ENCODE assay signal across 8 mouse cellular contexts in the genomic region with DNA sequence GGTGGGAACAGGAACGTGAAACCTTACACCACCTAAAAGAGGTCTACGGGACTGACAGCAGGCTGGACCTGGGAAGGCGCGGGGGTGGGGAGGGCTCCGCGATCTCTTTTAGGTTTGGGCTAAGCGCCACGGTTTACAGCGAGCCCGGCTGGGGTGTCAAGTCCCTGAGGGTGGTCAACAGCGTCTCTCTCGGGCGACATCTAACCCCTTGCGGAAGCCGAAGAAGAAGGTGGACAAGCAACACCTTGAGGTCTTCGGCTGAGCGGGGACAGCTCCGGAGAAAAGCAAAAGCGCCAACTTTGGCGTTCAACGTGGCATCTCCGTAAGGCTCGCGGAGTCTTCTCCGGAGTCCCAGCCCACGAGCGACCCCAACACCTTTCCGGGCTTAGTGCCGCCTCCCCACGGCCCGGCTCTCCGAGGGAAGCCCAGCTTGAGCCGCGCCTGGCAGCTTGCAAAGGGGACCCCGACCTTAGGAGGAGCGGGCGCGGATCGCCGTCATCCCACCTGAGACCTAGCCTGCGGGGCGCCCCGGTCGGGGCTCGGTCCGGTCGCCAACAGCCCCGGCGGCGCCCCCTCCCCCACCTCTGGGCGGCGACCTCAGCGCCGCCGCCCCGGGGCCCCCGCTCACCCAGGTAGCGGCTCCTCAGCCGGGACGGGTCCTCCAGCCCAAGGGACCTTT. TPM values are rescaled to one million over a fixed set of nuclear protein-coding genes. Genes with fewer than 3 reads are reported as not detected.
DNase-seq lines count a peak whose midpoint lies in the region; ATAC-seq lines count a peak whose summit lies in the region.

No protein-coding gene starts in this region.

- peaks cover 5% of the 10 kb centered on the region; the same call in 1 of the 2 replicates for H3K4me1 ChIP-seq in embryonic facial prominence, embryonic 15.5 days
- peaks cover 3% of the 10 kb centered on the region; the same call in 1 of the 2 replicates for H3K4me1 ChIP-seq in heart, embryonic 11.5 days (ENCODE audit: control insufficient read depth, insufficient read depth, low read length)
- H3K4me1 ChIP-seq in kidney, embryonic 16.5 days (ENCODE audit: insufficient read depth, low read length): peaks cover 18% of the 10 kb centered on the region
- peaks cover 5% of the 10 kb centered on the region; the same call in 1 of the 2 replicates for H3K4me1 ChIP-seq in liver, embryonic 11.5 days (replicated peaks; ENCODE audit: control insufficient read depth, insufficient read depth, low read length)
- 0 out of 2 replicates have a peak, but pooled peaks cover 3% of the 10 kb centered on the region for H3K4me1 ChIP-seq in stomach, embryonic 15.5 days

- DNase-seq in 416B (ENCODE audit: low read depth): peak; percentile 72
- peak; percentile 30 to 41 for DNase-seq in adrenal gland, postnatal 4 days (ENCODE audit: low spot score in 2 of 2)
- DNase-seq in liver, embryonic 11.5 days (ENCODE audit: low spot score): peak; percentile 67
- DNase-seq in naive thymus-derived CD4-positive, alpha-beta T cell, adult 2 months (ENCODE audit: low read depth): peak; percentile 61

- H3K4me2 ChIP-seq in embryonic facial prominence, embryonic 15.5 days (replicated peaks): peak overlapping the region; percentile 77
- peak overlapping the region; percentile 82 for H3K4me2 ChIP-seq in heart, embryonic 11.5 days
- peak overlapping the region; percentile 82 for H3K4me2 ChIP-seq in kidney, embryonic 16.5 days (replicated peaks; ENCODE audit: low read depth, low read length)
- H3K4me2 ChIP-seq in liver, embryonic 11.5 days: peak overlapping the region; percentile 89
- H3K4me2 ChIP-seq in stomach, embryonic 15.5 days: peak overlapping the region; percentile 65

- H3K36me3 ChIP-seq in embryonic facial prominence, embryonic 15.5 days: no peaks in the 10 kb centered on the region
- no peaks in the 10 kb centered on the region for H3K36me3 ChIP-seq in heart, embryonic 11.5 days (ENCODE audit: control insufficient read depth, insufficient read depth, low read length)
- H3K36me3 ChIP-seq in kidney, embryonic 16.5 days (ENCODE audit: insufficient read depth, low read length): no peaks in the 10 kb centered on the region
- no peaks in the 10 kb centered on the region for H3K36me3 ChIP-seq in liver, embryonic 11.5 days (ENCODE audit: control insufficient read depth, insufficient read depth, low read length)
- no peaks in the 10 kb centered on the region for H3K36me3 ChIP-seq in stomach, embryonic 15.5 days

- H3K27me3 ChIP-seq in embryonic facial prominence, embryonic 15.5 days: no peaks in the 10 kb centered on the region
- H3K27me3 ChIP-seq in heart, embryonic 11.5 days (ENCODE audit: control insufficient read depth, insufficient read depth, low read length): no peaks in the 10 kb centered on the region
- no peaks in the 10 kb centered on the region for H3K27me3 ChIP-seq in kidney, embryonic 16.5 days (ENCODE audit: insufficient read depth, low read length)
- no peaks in the 10 kb centered on the region for H3K27me3 ChIP-seq in liver, embryonic 11.5 days (replicated peaks; ENCODE audit: control insufficient read depth, insufficient read depth, low read length)
- no peaks in the 10 kb centered on the region for H3K27me3 ChIP-seq in stomach, embryonic 15.5 days (replicated peaks)

- H3K4me3 ChIP-seq in embryonic facial prominence, embryonic 15.5 days (replicated peaks): peak overlapping the region; percentile 81
- H3K4me3 ChIP-seq in heart, embryonic 11.5 days (ENCODE audit: low read depth, low read length): peak overlapping the region; percentile 97
- H3K4me3 ChIP-seq in kidney, embryonic 16.5 days (ENCODE audit: low read length): peak overlapping the region; percentile 89
- H3K4me3 ChIP-seq in liver, embryonic 11.5 days (ENCODE audit: low read depth, low read length): peak overlapping the region; percentile 88
- peak overlapping the region; percentile 87 for H3K4me3 ChIP-seq in stomach, embryonic 15.5 days (replicated peaks)

- no peak for ATAC-seq in embryonic facial prominence, embryonic 15.5 days (ENCODE audit: insufficient number of reproducible peaks, low FRiP score, low TSS enrichment, low read depth)
- peak; percentile 3; the same call in 1 of the 2 replicates for ATAC-seq in heart, embryonic 11.5 days (replicated peaks; ENCODE audit: insufficient number of reproducible peaks, low FRiP score, low TSS enrichment)
- ATAC-seq in kidney, embryonic 16.5 days (ENCODE audit: low FRiP score, low TSS enrichment): no peak
- ATAC-seq in liver, embryonic 11.5 days (replicated peaks; ENCODE audit: low FRiP score): peak; percentile 10
- no peak for ATAC-seq in stomach, embryonic 15.5 days (ENCODE audit: insufficient read depth, low FRiP score, low read depth)

- under 1% methylated on average over 60 of the region's 60 CpGs for WGBS in embryonic facial prominence, embryonic 15.5 days
- WGBS in heart, embryonic 11.5 days (ENCODE audit: insufficient replicate concordance): 1% methylated on average over 47 of the region's 60 CpGs
- under 1% methylated on average over 55 of the region's 60 CpGs for WGBS in kidney, embryonic 16.5 days
- WGBS in liver, embryonic 11.5 days: under 1% methylated on average over 59 of the region's 60 CpGs
- WGBS in stomach, embryonic 15.5 days: under 1% methylated on average over 59 of the region's 60 CpGs

- peak overlapping the region; percentile 81 for H3K9ac ChIP-seq in embryonic facial prominence, embryonic 15.5 days
- peak overlapping the region; percentile 87 for H3K9ac ChIP-seq in heart, embryonic 11.5 days (ENCODE audit: low read depth, low read length)
- peak overlapping the region; percentile 93 for H3K9ac ChIP-seq in kidney, embryonic 16.5 days (replicated peaks; ENCODE audit: low read length)
- H3K9ac ChIP-seq in liver, embryonic 11.5 days (ENCODE audit: low read depth, low read length): peak overlapping the region; percentile 94
- peak overlapping the region; percentile 82 for H3K9ac ChIP-seq in stomach, embryonic 15.5 days

- H3K27ac ChIP-seq in embryonic facial prominence, embryonic 15.5 days (replicated peaks): peak overlapping the region; percentile 97
- H3K27ac ChIP-seq in heart, embryonic 11.5 days (ENCODE audit: low read depth, low read length): peak overlapping the region; percentile 97
- H3K27ac ChIP-seq in kidney, embryonic 16.5 days (ENCODE audit: low read length): peak overlapping the region; percentile 99
- H3K27ac ChIP-seq in liver, embryonic 11.5 days (ENCODE audit: low read depth, low read length): peak overlapping the region; percentile 94
- H3K27ac ChIP-seq in stomach, embryonic 15.5 days: peak overlapping the region; percentile 98

- no peaks in the 10 kb centered on the region for H3K9me3 ChIP-seq in embryonic facial prominence, embryonic 15.5 days (replicated peaks)
- no peaks in the 10 kb centered on the region for H3K9me3 ChIP-seq in heart, embryonic 11.5 days (replicated peaks; ENCODE audit: control insufficient read depth, low read length)
- H3K9me3 ChIP-seq in kidney, embryonic 16.5 days (ENCODE audit: low read length): no peaks in the 10 kb centered on the region
- H3K9me3 ChIP-seq in liver, embryonic 11.5 days (ENCODE audit: control insufficient read depth, low read length): no peaks in the 10 kb centered on the region
- no peaks in the 10 kb centered on the region for H3K9me3 ChIP-seq in stomach, embryonic 15.5 days

RNA-seq across cellular contexts. Expression of gene Dcaf6, which starts 0.6 kb away (rescaled TPM):
- 10 to 100 TPM; 40.9 to 42.9 TPM for total RNA-seq in adrenal gland, postnatal 4 days (2021)
- 17.8 and 19.8 TPM in 2 replicates for polyA plus RNA-seq in embryonic facial prominence, embryonic 15.5 days (2015; fragmentation: Nextera tagmentation; extraction: Ambion mirVana)
- polyA plus RNA-seq in heart, embryonic 11.5 days (2014; fragmentation: Nextera tagmentation; extraction: Ambion mirVana): 18.9 and 19.6 TPM in 2 replicates
- polyA plus RNA-seq in kidney, embryonic 16.5 days (2015; fragmentation: Nextera tagmentation; extraction: Ambion mirVana): 19.4 and 21.1 TPM in 2 replicates
- 15.9 and 18.0 TPM in 2 replicates for polyA plus RNA-seq in liver, embryonic 11.5 days (2014; fragmentation: Nextera tagmentation; extraction: Ambion mirVana)
- polyA plus RNA-seq in stomach, embryonic 15.5 days (2015; fragmentation: Nextera tagmentation; extraction: Ambion mirVana): 16.1 and 17.2 TPM in 2 replicates

RNA-seq across cellular contexts. Expression of gene Mpc2, which starts 0.8 kb away (rescaled TPM):
- 100 to 1,000 TPM; 113 to 122 TPM for total RNA-seq in adrenal gland, postnatal 4 days (2021)
- polyA plus RNA-seq in embryonic facial prominence, embryonic 15.5 days (2015; fragmentation: Nextera tagmentation; extraction: Ambion mirVana): 146 and 151 TPM in 2 replicates
- 212 and 216 TPM in 2 replicates for polyA plus RNA-seq in heart, embryonic 11.5 days (2014; fragmentation: Nextera tagmentation; extraction: Ambion mirVana)
- polyA plus RNA-seq in kidney, embryonic 16.5 days (2015; fragmentation: Nextera tagmentation; extraction: Ambion mirVana): 309 and 320 TPM in 2 replicates
- 187 and 198 TPM in 2 replicates for polyA plus RNA-seq in liver, embryonic 11.5 days (2014; fragmentation: Nextera tagmentation; extraction: Ambion mirVana)
- 157 and 159 TPM in 2 replicates for polyA plus RNA-seq in stomach, embryonic 15.5 days (2015; fragmentation: Nextera tagmentation; extraction: Ambion mirVana)

RNA-seq across cellular contexts. Expression of gene Adcy10, which starts 25.3 kb away (rescaled TPM):
- under 1 TPM; 0.28 to 0.42 TPM for total RNA-seq in adrenal gland, postnatal 4 days (2021)
- polyA plus RNA-seq in embryonic facial prominence, embryonic 15.5 days (2015; fragmentation: Nextera tagmentation; extraction: Ambion mirVana): not detected in 2 replicates
- not detected in 2 replicates for polyA plus RNA-seq in heart, embryonic 11.5 days (2014; fragmentation: Nextera tagmentation; extraction: Ambion mirVana)
- 0.06 and 0.39 TPM in 2 replicates for polyA plus RNA-seq in kidney, embryonic 16.5 days (2015; fragmentation: Nextera tagmentation; extraction: Ambion mirVana)
- 0.04 and 0.23 TPM in 2 replicates for polyA plus RNA-seq in liver, embryonic 11.5 days (2014; fragmentation: Nextera tagmentation; extraction: Ambion mirVana)
- polyA plus RNA-seq in stomach, embryonic 15.5 days (2015; fragmentation: Nextera tagmentation; extraction: Ambion mirVana): not detected in 2 replicates

Comparison
In these comparisons a context has a peak if more than half of its experiments do, and no peak if none do; other contexts are left out.
1. ATAC-seq: peak in heart, embryonic 11.5 days (single experiment) and liver, embryonic 11.5 days (single experiment); none in embryonic facial prominence, embryonic 15.5 days (single experiment), kidney, embryonic 16.5 days (single experiment) and stomach, embryonic 15.5 days (single experiment).
2. Peak in every context shown above with its lines, with median percentiles within 50 percentile points of each other: DNase-seq, H3K27ac ChIP-seq, H3K4me2 ChIP-seq, H3K4me3 ChIP-seq and H3K9ac ChIP-seq.